Mouse (Mus musculus) kidney, adult 2 months (tissue): Measurements from ENCODE around the gene Cxcl17.

Experiments
- CTCF ChIP-seq: fragments of 200-500 bp; conservative IDR thresholded peaks from 2 replicates; pipeline ENCODE4 v1.5.1; 2011; ENCODE audit warnings: low read depth, mild to moderate bottlenecking, control low read depth, low read length, moderate library complexity, mixed read lengths; ENCODE audit not compliant: insufficient read depth, insufficient read length
- POLR2A ChIP-seq: fragments of 200-500 bp; IDR thresholded peaks from one replicate; pipeline ENCODE4 v1.6.1; 2011; ENCODE audit warnings: low read depth, low read length, control low read depth

GRCm38 (mm10) chr7:25383385-25383784, 29.3 kb downstream of the Cxcl17 start:
- TF ChIP-seq CTCF (no peak), POLR2A (no peak)
